Mouse (Mus musculus) mouse trophoblast stem cell (cell line): ENCODE results near the gene Gcn1l1.

Source experiments
- in situ Hi-C, 2 experiments: fragments of 300-500 bp; cut with MseI, MboI; formaldehyde crosslinking; loops; 2 replicates in 1 of 2; 3 replicates in 1 of 2; pipeline ENCODE4 v1.15.1; 2025

Gene Gcn1l1

GRCm38 (mm10) chr5:115534856-115535255 is 30.2 kb upstream of the Gcn1l1 start:
- in situ Hi-C loops: no loop called here

GRCm38 (mm10) chr5:115535635-115536034 is 29.4 kb upstream of the Gcn1l1 start:
- in situ Hi-C loops: no loop called here

- in situ Hi-C loops: no loop called here
Measured at GRCm38 (mm10) chr5:115538017-115538692, 26.9 kb upstream of the Gcn1l1 start.

- in situ Hi-C loops: no loop called here
Measured at GRCm38 (mm10) chr5:115538693-115539043, 26.4 kb upstream of the Gcn1l1 start.

- in situ Hi-C loops: loop anchor here (5.0 kb wide), 1 partner anchor 36 kb away; the partner anchor contains the start of gene Pxn (in 2 of the 2)
Measured at GRCm38 (mm10) chr5:115542635-115543384, 22.2 kb upstream of the Gcn1l1 start.

- in situ Hi-C loops: loop anchor here (5.0 kb wide), 1 partner anchor 36 kb away; the partner anchor contains the start of gene Pxn (in 2 of the 2)
Measured at GRCm38 (mm10) chr5:115543509-115544253, 21.4 kb upstream of the Gcn1l1 start.

GRCm38 (mm10) chr5:115544655-115545185 is 20.3 kb upstream of the Gcn1l1 start:
- in situ Hi-C loops: loop anchor here (5.0 kb wide), 1 partner anchor 37 kb away; the partner anchor contains the start of gene Pxn (in 2 of the 2)

GRCm38 (mm10) chr5:115545636-115546035 is 19.4 kb upstream of the Gcn1l1 start:
- in situ Hi-C loops: no loop called here

GRCm38 (mm10) chr5:115546536-115546935 is 18.5 kb upstream of the Gcn1l1 start:
- in situ Hi-C loops: no loop called here

- in situ Hi-C loops: no loop called here
Measured at GRCm38 (mm10) chr5:115547014-115547413, 18.0 kb upstream of the Gcn1l1 start.

GRCm38 (mm10) chr5:115547421-115547820 is 17.6 kb upstream of the Gcn1l1 start:
- in situ Hi-C loops: no loop called here

GRCm38 (mm10) chr5:115548501-115549285 is 16.4 kb upstream of the Gcn1l1 start:
- in situ Hi-C loops: no loop called here

GRCm38 (mm10) chr5:115550482-115551005 is 14.5 kb upstream of the Gcn1l1 start:
- in situ Hi-C loops: no loop called here

GRCm38 (mm10) chr5:115551386-115551785 is 13.7 kb upstream of the Gcn1l1 start:
- in situ Hi-C loops: no loop called here

- in situ Hi-C loops: no loop called here
Measured at GRCm38 (mm10) chr5:115551799-115552198, 13.3 kb upstream of the Gcn1l1 start.

GRCm38 (mm10) chr5:115553801-115554420 is 11.1 kb upstream of the Gcn1l1 start:
- in situ Hi-C loops: no loop called here

- in situ Hi-C loops: no loop called here
Measured at GRCm38 (mm10) chr5:115554536-115555291, 10.3 kb upstream of the Gcn1l1 start.

- in situ Hi-C loops: no loop called here
Measured at GRCm38 (mm10) chr5:115556217-115556616, 8.8 kb upstream of the Gcn1l1 start.

GRCm38 (mm10) chr5:115558182-115558794 is 6.8 kb upstream of the Gcn1l1 start:
- in situ Hi-C loops: no loop called here
